Mouse (Mus musculus) neural tube, embryonic 15.5 days (tissue): ENCODE measurements around the gene Rbm28. TPM values are rescaled to one million over a fixed set of nuclear protein-coding genes. Genes with fewer than 3 reads are reported as not detected.

Experiments
- ATAC-seq: fragments of 200-750 bp; cut with Nextera tagmentation; 2 replicates; pipeline ENCODE4 v1.8.0; 2017; ENCODE audit warnings: mild to moderate bottlenecking, moderate TSS enrichment, moderate library complexity; ENCODE audit not compliant: low FRiP score
- H3K27ac ChIP-seq: fragments of 300-500 bp; sonication (generic); replicated peaks from 2 replicates; pipeline ENCODE4 v1.5.1; 2015; ENCODE audit warnings: mild to moderate bottlenecking, inconsistent platforms
- H3K27me3 ChIP-seq: fragments of 300-500 bp; sonication (generic); replicated peaks from 2 replicates; pipeline ENCODE4 v1.6.1; 2015; ENCODE audit warnings: inconsistent platforms
- H3K36me3 ChIP-seq: fragments of 300-500 bp; sonication (generic); 2 replicates; pipeline ENCODE4 v1.6.1; 2015; ENCODE audit warnings: inconsistent platforms
- H3K4me1 ChIP-seq: fragments of 300-500 bp; sonication (generic); 2 replicates; pipeline ENCODE4 v1.6.1; 2015; ENCODE audit warnings: inconsistent platforms
- H3K4me2 ChIP-seq: fragments of 300-500 bp; sonication (generic); 2 replicates; pipeline ENCODE4 v1.6.1; 2015; ENCODE audit warnings: inconsistent platforms, mild to moderate bottlenecking, moderate library complexity
- H3K4me3 ChIP-seq: fragments of 300-500 bp; sonication (generic); replicated peaks from 2 replicates; pipeline ENCODE4 v1.5.1; 2015; ENCODE audit warnings: mild to moderate bottlenecking, inconsistent platforms
- H3K9ac ChIP-seq: fragments of 300-500 bp; sonication (generic); replicated peaks from 2 replicates; pipeline ENCODE4 v1.6.1; 2015; ENCODE audit warnings: mild to moderate bottlenecking, inconsistent platforms
- H3K9me3 ChIP-seq: fragments of 300-500 bp; sonication (generic); replicated peaks from 2 replicates; pipeline ENCODE4 v1.6.1; 2016; ENCODE audit warnings: inconsistent platforms
- WGBS: fragments of 180-500 bp; shearing (Covaris S2); methylation state at CpG from one replicate; pipeline ENCODE4 v1.1.7; 2015; ENCODE audit warnings: mixed read lengths; 5-methylcytosine and 5-hydroxymethylcytosine counted together
- polyA plus RNA-seq: library from polyadenylated mRNA; unstranded; fragments of >200 nt; fragmentation: Nextera tagmentation; extraction: Ambion mirVana; gene quantifications from 2 replicates; pipeline ENCODE4 v1.2.1, GENCODE M21; 2015

Gene Rbm28
- polyA plus RNA-seq, 1 experiment from 2014 or later, result 38.2 TPM

- peaks cover 50% of the 10 kb centered on the region for H3K36me3 ChIP-seq
- H3K4me1 ChIP-seq, result peaks cover 10% of the 10 kb centered on the region
- no peak for ATAC-seq
- no peak overlapping the region for H3K4me2 ChIP-seq
- H3K27ac ChIP-seq, result no peak overlapping the region
- no peak overlapping the region for H3K4me3 ChIP-seq
- no peaks in the 10 kb centered on the region for H3K9me3 ChIP-seq
- WGBS, result 91% methylated on average over 6 of the region's 6 CpGs
- no peak overlapping the region for H3K9ac ChIP-seq
- H3K27me3 ChIP-seq, result 0 out of 2 replicates have a peak, but pooled peaks cover 3% of the 10 kb centered on the region
Measured at GRCm38 (mm10) chr6:29203861-29204585, 39.2 kb upstream of the Rbm28 start.

- H3K27me3 ChIP-seq, result 0 out of 2 replicates have a peak, but pooled peaks cover 3% of the 10 kb centered on the region
- H3K36me3 ChIP-seq, result peaks cover 50% of the 10 kb centered on the region
- no peak overlapping the region for H3K4me2 ChIP-seq
- WGBS, result 92% methylated on average over 13 of the region's 13 CpGs
- no peak overlapping the region for H3K27ac ChIP-seq
- no peaks in the 10 kb centered on the region for H3K9me3 ChIP-seq
- H3K4me3 ChIP-seq, result no peak overlapping the region
- H3K9ac ChIP-seq, result no peak overlapping the region
- no peak for ATAC-seq
- peaks cover 12% of the 10 kb centered on the region for H3K4me1 ChIP-seq
Measured at GRCm38 (mm10) chr6:29203096-29203495, 38.3 kb upstream of the Rbm28 start.

GRCm38 (mm10) chr6:29201988-29202387 lies 37.2 kb upstream of the Rbm28 start:
- H3K36me3 ChIP-seq, result peaks cover 48% of the 10 kb centered on the region
- WGBS, result 88% methylated on average over 8 of the region's 8 CpGs
- no peak overlapping the region for H3K4me3 ChIP-seq
- ATAC-seq, result no peak
- no peaks in the 10 kb centered on the region for H3K9me3 ChIP-seq
- H3K4me2 ChIP-seq, result no peak overlapping the region
- H3K9ac ChIP-seq, result no peak overlapping the region
- no peak overlapping the region for H3K27ac ChIP-seq
- 0 out of 2 replicates have a peak, but pooled peaks cover 7% of the 10 kb centered on the region for H3K27me3 ChIP-seq
- H3K4me1 ChIP-seq, result peaks cover 16% of the 10 kb centered on the region

GRCm38 (mm10) chr6:29201341-29201740 lies 36.5 kb upstream of the Rbm28 start:
- H3K4me1 ChIP-seq, result peaks cover 16% of the 10 kb centered on the region
- ATAC-seq, result no peak
- H3K4me3 ChIP-seq, result no peak overlapping the region
- peaks cover 43% of the 10 kb centered on the region for H3K36me3 ChIP-seq
- no peak overlapping the region for H3K9ac ChIP-seq
- H3K4me2 ChIP-seq, result no peak overlapping the region
- no peaks in the 10 kb centered on the region for H3K9me3 ChIP-seq
- H3K27me3 ChIP-seq, result 0 out of 2 replicates have a peak, but pooled peaks cover 7% of the 10 kb centered on the region
- no peak overlapping the region for H3K27ac ChIP-seq
- 95% methylated on average over 5 of the region's 5 CpGs for WGBS

- H3K4me3 ChIP-seq, result no peak overlapping the region
- H3K27ac ChIP-seq, result no peak overlapping the region
- H3K27me3 ChIP-seq, result 0 out of 2 replicates have a peak, but pooled peaks cover 7% of the 10 kb centered on the region
- no peak overlapping the region for H3K4me2 ChIP-seq
- H3K4me1 ChIP-seq, result peaks cover 22% of the 10 kb centered on the region
- no peaks in the 10 kb centered on the region for H3K9me3 ChIP-seq
- H3K36me3 ChIP-seq, result peaks cover 36% of the 10 kb centered on the region
- H3K9ac ChIP-seq, result no peak overlapping the region
- no peak for ATAC-seq
- 72% methylated on average over 3 of the region's 3 CpGs for WGBS
Measured at GRCm38 (mm10) chr6:29200496-29200895, 35.7 kb upstream of the Rbm28 start.

GRCm38 (mm10) chr6:29199223-29199855 lies 34.5 kb upstream of the Rbm28 start:
- 0 out of 2 replicates have a peak, but pooled peaks cover 7% of the 10 kb centered on the region for H3K27me3 ChIP-seq
- peaks cover 22% of the 10 kb centered on the region for H3K4me1 ChIP-seq
- WGBS, result 38% methylated on average over 8 of the region's 8 CpGs
- peak overlapping the region; percentile 54; the same call in 1 of the 2 replicates for H3K27ac ChIP-seq
- H3K4me2 ChIP-seq, result peak overlapping the region; percentile 64
- peak; percentile 9; the same call in 1 of the 2 replicates for ATAC-seq
- H3K9me3 ChIP-seq, result no peaks in the 10 kb centered on the region
- H3K36me3 ChIP-seq, result peaks cover 31% of the 10 kb centered on the region
- H3K9ac ChIP-seq, result peak overlapping the region; percentile 37; the same call in 1 of the 2 replicates
- H3K4me3 ChIP-seq, result peak overlapping the region; percentile 35

GRCm38 (mm10) chr6:29198309-29199222 lies 33.8 kb upstream of the Rbm28 start:
- Histone ChIP-seq H3K9ac (peak overlapping the region; percentile 37; the same call in 1 of the 2 replicates), H3K4me3 (peak overlapping the region; percentile 35), H3K36me3 (peaks cover 24% of the 10 kb centered on the region), H3K27ac (peak overlapping the region; percentile 74), H3K27me3 (0 out of 2 replicates have a peak, but pooled peaks cover 7% of the 10 kb centered on the region), H3K4me2 (peak overlapping the region; percentile 64), H3K9me3 (no peaks in the 10 kb centered on the region), H3K4me1 (peaks cover 22% of the 10 kb centered on the region)
- ATAC-seq, result peak; percentile 90
- WGBS, result 8% methylated on average over 25 of the region's 25 CpGs

GRCm38 (mm10) chr6:29195846-29196698 lies 31.3 kb upstream of the Rbm28 start:
- WGBS, result 69% methylated on average over 5 of the region's 5 CpGs
- Histone ChIP-seq H3K27ac (no peak overlapping the region), H3K36me3 (peaks cover 2% of the 10 kb centered on the region; the same call in 1 of the 2 replicates), H3K4me2 (no peak overlapping the region), H3K9ac (no peak overlapping the region), H3K4me1 (peaks cover 22% of the 10 kb centered on the region), H3K4me3 (no peak overlapping the region), H3K27me3 (0 out of 2 replicates have a peak, but pooled peaks cover 7% of the 10 kb centered on the region), H3K9me3 (no peaks in the 10 kb centered on the region)
- ATAC-seq, result no peak

GRCm38 (mm10) chr6:29195146-29195545 lies 30.3 kb upstream of the Rbm28 start:
- Histone ChIP-seq H3K9ac (no peak overlapping the region), H3K9me3 (no peaks in the 10 kb centered on the region), H3K4me2 (no peak overlapping the region), H3K4me1 (peaks cover 22% of the 10 kb centered on the region), H3K27me3 (0 out of 2 replicates have a peak, but pooled peaks cover 7% of the 10 kb centered on the region), H3K27ac (no peak overlapping the region), H3K4me3 (no peak overlapping the region), H3K36me3 (no peaks in the 10 kb centered on the region)
- ATAC-seq, result no peak
- 81% methylated on average over 5 of the region's 5 CpGs for WGBS

- Histone ChIP-seq H3K4me3 (no peak overlapping the region), H3K9me3 (no peaks in the 10 kb centered on the region), H3K27me3 (0 out of 2 replicates have a peak, but pooled peaks cover 4% of the 10 kb centered on the region), H3K4me2 (no peak overlapping the region), H3K27ac (no peak overlapping the region), H3K9ac (no peak overlapping the region), H3K4me1 (peaks cover 19% of the 10 kb centered on the region), H3K36me3 (no peaks in the 10 kb centered on the region)
- WGBS, result 72% methylated on average over 15 of the region's 15 CpGs
- no peak for ATAC-seq
Measured at GRCm38 (mm10) chr6:29193961-29194750, 29.4 kb upstream of the Rbm28 start.
